Mouse (Mus musculus) bone marrow, adult 2 months (tissue): ENCODE measurements around the gene Rpgrip1.

Experiments used
- CTCF ChIP-seq: fragments of 200-500 bp; IDR thresholded peaks from 2 replicates; pipeline ENCODE4 v1.5.1; 2011; ENCODE audit warnings: low read length, control low read depth; ENCODE audit not compliant: control insufficient read depth, insufficient read depth
- POLR2A ChIP-seq: fragments of 200-500 bp; IDR thresholded peaks from 2 replicates; pipeline ENCODE4 v1.6.1; 2011; ENCODE audit warnings: low read depth, mild to moderate bottlenecking, control low read depth, low read length, borderline replicate concordance; ENCODE audit not compliant: control insufficient read depth

DNA sequence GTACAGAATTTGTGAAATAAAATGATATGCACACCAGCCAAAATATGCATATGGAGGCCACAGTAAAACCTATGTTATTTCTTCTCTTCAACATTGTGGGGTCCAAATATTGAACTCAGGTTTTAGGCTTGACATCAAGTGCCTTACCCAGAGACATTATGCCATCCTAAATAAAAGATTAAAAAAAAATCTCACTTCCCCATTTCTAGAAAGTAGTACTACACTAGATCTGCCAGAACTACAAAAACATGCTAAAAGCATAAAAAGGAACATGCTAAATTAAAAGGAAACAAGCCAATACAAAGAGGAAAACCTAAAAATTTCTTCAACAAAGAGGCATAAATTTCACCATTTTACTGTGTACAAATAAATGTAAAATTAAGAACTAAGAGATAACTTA lies 27.4 kb upstream of the Rpgrip1 start:
- TF ChIP-seq POLR2A (no peak), CTCF (no peak)
